Mouse (Mus musculus): Measurements from ENCODE around the gene Ppfia1.

Ppfia1 gene

DNA sequence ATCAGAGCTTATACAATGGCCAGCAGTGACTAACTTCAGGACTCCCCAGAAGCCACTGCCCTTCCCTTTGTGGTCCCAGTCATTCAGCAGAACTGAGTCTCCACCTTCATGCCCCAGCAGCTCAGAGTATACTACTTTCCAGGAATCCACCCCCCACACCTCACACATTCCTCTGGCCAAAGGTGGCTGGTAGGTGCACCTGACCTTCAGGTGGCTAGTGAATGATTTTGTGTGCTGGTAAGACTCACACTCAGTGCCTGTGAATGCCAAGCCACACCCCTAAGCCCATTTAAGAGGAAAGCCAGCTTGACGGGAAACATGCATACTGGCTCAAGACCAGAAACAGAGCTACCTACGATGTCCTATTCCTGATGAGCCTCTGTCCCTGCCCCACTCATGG lies 120.6 kb downstream of the Ppfia1 start:
- no peak for DNase-seq (ENCODE audit: low spot score in 2 of 2)

DNA sequence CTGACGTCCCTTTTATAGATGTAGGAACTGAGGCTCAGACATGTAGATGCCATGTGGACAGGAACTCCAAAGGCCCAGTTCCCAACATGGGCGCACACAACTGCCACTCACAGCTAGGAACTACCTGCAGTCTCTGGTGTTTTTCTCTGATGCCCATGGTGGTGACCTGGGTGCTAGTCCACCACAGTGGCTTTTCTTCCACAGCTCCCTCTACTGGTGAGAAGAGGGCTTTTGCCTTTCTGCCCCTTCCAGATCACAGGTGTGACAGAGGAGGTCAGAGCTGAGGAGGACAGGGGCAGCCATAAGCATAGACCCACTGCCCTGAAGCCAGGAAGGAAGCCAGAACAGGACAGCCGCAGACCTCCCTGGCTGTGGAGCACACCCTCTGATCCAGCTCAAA lies 126.1 kb downstream of the Ppfia1 start:
- no peak for DNase-seq (ENCODE audit: low spot score in 2 of 2)

Measured in frontal cortex, postnatal 36 days (tissue).